Mouse (Mus musculus) adrenal gland, adult 18-20 months (tissue): ENCODE measurements around the gene Ppp1r9a. TPM values are rescaled to one million over a fixed set of nuclear protein-coding genes. Genes with fewer than 3 reads are reported as not detected.

ENCODE experiments used
- DNase-seq, 2 experiments: peaks; one replicate each; pipeline ENCODE4 v3.0.0; 2021 to 2022; ENCODE audit warnings: low spot score in 2 of 2
- total RNA-seq, 2 experiments: library from RNA; stranded (reverse); gene quantifications; 1 replicate in 1 of 2; 2 replicates in 1 of 2; pipeline ENCODE4 v1.2.3; 2021

The Ppp1r9a gene
- total RNA-seq, 2 experiments from 2014 or later = 34.7 to 41.8 TPM

- no peak for DNase-seq
Observed at GRCm38 (mm10) chr6:5099282-5099681, 196.6 kb downstream of the Ppp1r9a start.

GRCm38 (mm10) chr6:5099842-5100241 lies 197.1 kb downstream of the Ppp1r9a start:
- no peak for DNase-seq

GRCm38 (mm10) chr6:5100347-5100746 lies 197.6 kb downstream of the Ppp1r9a start:
- DNase-seq = no peak

GRCm38 (mm10) chr6:5102741-5103140 lies 200.0 kb downstream of the Ppp1r9a start:
- DNase-seq = no peak

- no peak for DNase-seq
Observed at GRCm38 (mm10) chr6:5103769-5104168, 201.1 kb downstream of the Ppp1r9a start.

GRCm38 (mm10) chr6:5104238-5104637 lies 201.5 kb downstream of the Ppp1r9a start:
- DNase-seq = no peak

GRCm38 (mm10) chr6:5108494-5108893 lies 205.8 kb downstream of the Ppp1r9a start:
- no peak for DNase-seq

- peak; percentile 86 for DNase-seq
Observed at GRCm38 (mm10) chr6:5109925-5110714, 207.4 kb downstream of the Ppp1r9a start.

- no peak for DNase-seq
Observed at GRCm38 (mm10) chr6:5110715-5111048, 208.0 kb downstream of the Ppp1r9a start.

- DNase-seq = no peak
Observed at GRCm38 (mm10) chr6:5113103-5113502, 210.4 kb downstream of the Ppp1r9a start.

GRCm38 (mm10) chr6:5113734-5114133 lies 211.0 kb downstream of the Ppp1r9a start:
- no peak for DNase-seq

- no peak for DNase-seq
Observed at GRCm38 (mm10) chr6:5114857-5115256, 212.1 kb downstream of the Ppp1r9a start.

GRCm38 (mm10) chr6:5119181-5119910 lies 216.6 kb downstream of the Ppp1r9a start:
- no peak for DNase-seq

GRCm38 (mm10) chr6:5120229-5120628 lies 217.5 kb downstream of the Ppp1r9a start:
- DNase-seq = no peak

GRCm38 (mm10) chr6:5129364-5130093 lies 226.8 kb downstream of the Ppp1r9a start:
- DNase-seq = no peak

GRCm38 (mm10) chr6:5134986-5135385 lies 232.3 kb downstream of the Ppp1r9a start:
- DNase-seq = no peak

GRCm38 (mm10) chr6:5136046-5136445 lies 233.3 kb downstream of the Ppp1r9a start:
- DNase-seq = no peak

- DNase-seq = no peak
Observed at GRCm38 (mm10) chr6:5138875-5139631, 236.3 kb downstream of the Ppp1r9a start.

GRCm38 (mm10) chr6:5139666-5140065 lies 236.9 kb downstream of the Ppp1r9a start:
- no peak for DNase-seq

- no peak for DNase-seq
Observed at GRCm38 (mm10) chr6:5147488-5148142, 244.9 kb downstream of the Ppp1r9a start.

- DNase-seq = no peak
Observed at GRCm38 (mm10) chr6:5149941-5150340, 247.2 kb downstream of the Ppp1r9a start.
